Mouse (Mus musculus) heart, postnatal 14 days (tissue): ENCODE results near the gene Pcnx4. TPM values are rescaled to one million over a fixed set of nuclear protein-coding genes. Genes with fewer than 3 reads are reported as not detected.
"Not testable (repeated sequence)": the region's sequence is repeated elsewhere in the genome, so short reads cannot be mapped to it uniquely, and the experiment has no call there.

Experiments
- DNase-seq, 2 experiments: peaks; one replicate each; pipeline ENCODE4 v3.0.0; 2021 to 2022
- intact Hi-C: fragments of 180-260 bp; cut with DNase I; formaldehyde crosslinking; loops from one replicate; pipeline ENCODE4 v1.15.1; 2025
- total RNA-seq, 2 experiments: library from RNA; stranded (reverse); gene quantifications; 2 replicates each; pipeline ENCODE4 v1.2.3; 2021

Gene Pcnx4
- total RNA-seq, 2 experiments from 2014 or later, result 3.4 to 3.5 TPM

GRCm38 (mm10) chr12:72585339-72585738 is 49.2 kb downstream of the Pcnx4 start:
- intact Hi-C loops, result no loop called here
- no peak for DNase-seq

GRCm38 (mm10) chr12:72592991-72593390 is 56.8 kb downstream of the Pcnx4 start:
- intact Hi-C loops, result no loop called here

GRCm38 (mm10) chr12:72594001-72594400 is 57.8 kb downstream of the Pcnx4 start:
- no peak for DNase-seq
- intact Hi-C loops, result no loop called here

More at GRCm38 (mm10) chr12:72592991-72593390, 56.8 kb downstream of the Pcnx4 start:
- DNase-seq, result no peak

GRCm38 (mm10) chr12:72598731-72599130 is 62.5 kb downstream of the Pcnx4 start:
- intact Hi-C loops, DNase-seq: not testable (repeated sequence)

GRCm38 (mm10) chr12:72612053-72612452 is 75.9 kb downstream of the Pcnx4 start:
- DNase-seq, result no peak
- intact Hi-C loops, result no loop called here

GRCm38 (mm10) chr12:72620856-72621255 is 84.7 kb downstream of the Pcnx4 start:
- intact Hi-C loops, result no loop called here
- DNase-seq, result no peak

- no peak for DNase-seq
- intact Hi-C loops, result no loop called here
Observed at GRCm38 (mm10) chr12:72621441-72621840, 85.3 kb downstream of the Pcnx4 start.

GRCm38 (mm10) chr12:72622853-72623496 is 86.8 kb downstream of the Pcnx4 start:
- no peak for DNase-seq
- intact Hi-C loops, result no loop called here

- no peak for DNase-seq
- intact Hi-C loops, result no loop called here
Observed at GRCm38 (mm10) chr12:72628751-72629150, 92.6 kb downstream of the Pcnx4 start.

Other genes with a start within 250 kb of the Pcnx4 start
- 1 to 10 TPM; 5.3 to 8.9 TPM for gene Rtn1, start 127.3 kb upstream of the Pcnx4 start, total RNA-seq
- under 1 TPM; 0.15 to 0.36 TPM for gene Lrrc9, start 94.5 kb upstream of the Pcnx4 start, total RNA-seq
- gene Gm4756, start 113.3 kb downstream of the Pcnx4 start, total RNA-seq, result not detected
- 100 to 1,000 TPM in 1 of 2 experiments, 10 to 100 TPM in 1; 94.6 to 114 TPM for gene Dhrs7, start 128.5 kb downstream of the Pcnx4 start, total RNA-seq
- 100 to 1,000 TPM; 203 to 208 TPM for gene Ppm1a, start 221.1 kb downstream of the Pcnx4 start, total RNA-seq